Mouse (Mus musculus) MEL (cell line): ENCODE measurements around the gene 4930512M02Rik. TPM values are rescaled to one million over a fixed set of nuclear protein-coding genes. Genes with fewer than 3 reads are reported as not detected.

Experiments used
- DNase-seq: peaks from one replicate; pipeline ENCODE4 v3.0.0; 2011; ENCODE audit warnings: low read depth, low spot score
- H3K27ac ChIP-seq: 2 replicates; pipeline ENCODE4 v1.5.1; 2012; ENCODE audit warnings: low read depth, mild to moderate bottlenecking, control low read depth, low read length, moderate library complexity; ENCODE audit not compliant: control insufficient read depth
- H3K27me3 ChIP-seq, 2 experiments: fragments of 150-350 bp in 1 of 2; sonication (generic) in 1 of 2; 2 replicates each; pipeline ENCODE4 v1.6.1; 2012; ENCODE audit warnings: low read length in 2 of 2, mild to moderate bottlenecking in 2 of 2, improper control_type of control experiment in 1 of 2, moderate library complexity in 1 of 2; ENCODE audit not compliant: insufficient read depth in 2 of 2, control insufficient read depth in 1 of 2
- H3K36me3 ChIP-seq, 2 experiments: 2 replicates each; pipeline ENCODE4 v1.6.1; 2012 to 2014; ENCODE audit warnings: low read length in 2 of 2, improper control_type of control experiment in 1 of 2, inconsistent platforms in 1 of 2, mild to moderate bottlenecking in 1 of 2; ENCODE audit not compliant: insufficient read depth in 2 of 2, control insufficient read depth in 1 of 2
- H3K4me1 ChIP-seq, 2 experiments: fragments of 150-350 bp in 1 of 2; sonication (generic) in 1 of 2; 2 replicates each; pipeline ENCODE4 v1.6.1; 2012; ENCODE audit warnings: low read length in 2 of 2, improper control_type of control experiment in 1 of 2, mild to moderate bottlenecking in 1 of 2; ENCODE audit not compliant: insufficient read depth in 2 of 2, control insufficient read depth in 1 of 2
- H3K4me3 ChIP-seq, 2 experiments: fragments of 150-350 bp in 1 of 2; sonication (generic) in 1 of 2; 2 replicates each; pipeline ENCODE4 v1.5.1; 2012; ENCODE audit warnings: low read depth in 2 of 2, low read length in 2 of 2, mild to moderate bottlenecking in 2 of 2, moderate library complexity in 2 of 2, control low read depth in 1 of 2, improper control_type of control experiment in 1 of 2; ENCODE audit not compliant: control insufficient read depth in 1 of 2, insufficient read depth in 1 of 2
- H3K79me2 ChIP-seq: 2 replicates; pipeline ENCODE4 v1.6.1; 2012; ENCODE audit warnings: mild to moderate bottlenecking, low read length, moderate library complexity; ENCODE audit not compliant: control insufficient read depth, poor library complexity, insufficient read depth
- H3K9ac ChIP-seq: 2 replicates; pipeline ENCODE4 v1.6.1; 2012; ENCODE audit warnings: low read depth, mild to moderate bottlenecking, control low read depth, low read length, moderate library complexity; ENCODE audit not compliant: control insufficient read depth, poor library complexity, severe bottlenecking
- H3K9me3 ChIP-seq: fragments of 150-350 bp; sonication (generic); replicated peaks from 2 replicates; pipeline ENCODE4 v1.6.1; 2012; ENCODE audit warnings: mild to moderate bottlenecking, low read length, improper control_type of control experiment, moderate library complexity; ENCODE audit not compliant: insufficient read depth
- BHLHE40 ChIP-seq: IDR thresholded peaks from 2 replicates; pipeline ENCODE4 v1.6.1; 2012; ENCODE audit warnings: low read depth, mild to moderate bottlenecking, inconsistent platforms, low read length, improper control_type of control experiment, borderline replicate concordance
- CTCF ChIP-seq, 3 experiments: IDR thresholded peaks in 2 of 3; conservative IDR thresholded peaks in 1 of 3; 2 replicates each; pipeline ENCODE4 v1.5.1; 2011 to 2012; ENCODE audit warnings: low read length in 3 of 3, low read depth in 2 of 3, mild to moderate bottlenecking in 2 of 3, improper control_type of control experiment in 1 of 3, inconsistent platforms in 1 of 3, mixed read lengths in 1 of 3, moderate library complexity in 1 of 3; ENCODE audit not compliant: control insufficient read depth in 1 of 3, insufficient read depth in 1 of 3, poor library complexity in 1 of 3, severe bottlenecking in 1 of 3
- E2F4 ChIP-seq: IDR thresholded peaks from 2 replicates; pipeline ENCODE4 v1.6.1; 2011; ENCODE audit warnings: low read depth, low read length, improper control_type of control experiment, borderline replicate concordance
- EP300 ChIP-seq, 2 experiments: IDR thresholded peaks; 2 replicates each; pipeline ENCODE4 v1.6.1; 2011; ENCODE audit warnings: improper control_type of control experiment in 2 of 2, low read length in 2 of 2, low read depth in 1 of 2, mild to moderate bottlenecking in 1 of 2
- ETS1 ChIP-seq: IDR thresholded peaks from 2 replicates; pipeline ENCODE4 v1.6.1; 2012; ENCODE audit warnings: low read depth, mild to moderate bottlenecking, inconsistent platforms, low read length, improper control_type of control experiment, moderate library complexity
- KAT2A ChIP-seq: conservative IDR thresholded peaks from 2 replicates; pipeline ENCODE4 v1.6.1; 2012; ENCODE audit warnings: low read depth, low read length, improper control_type of control experiment, inconsistent platforms
- MXI1 ChIP-seq: IDR thresholded peaks from 2 replicates; pipeline ENCODE4 v1.6.1; 2011; ENCODE audit warnings: mild to moderate bottlenecking, low read depth, low read length, improper control_type of control experiment
- SIN3A ChIP-seq: IDR thresholded peaks from 2 replicates; pipeline ENCODE4 v1.6.1; 2012; ENCODE audit warnings: low read length, improper control_type of control experiment, inconsistent platforms
- TCF12 ChIP-seq: IDR thresholded peaks from 2 replicates; pipeline ENCODE4 v1.6.1; 2014; ENCODE audit warnings: low read depth, mild to moderate bottlenecking, inconsistent platforms, low read length, improper control_type of control experiment, moderate library complexity
- ZMIZ1 ChIP-seq: IDR thresholded peaks from 2 replicates; pipeline ENCODE4 v1.6.1; 2012; ENCODE audit warnings: low read depth, mild to moderate bottlenecking, inconsistent platforms, low read length, improper control_type of control experiment, moderate library complexity
- ZNF384 ChIP-seq: IDR thresholded peaks from 2 replicates; pipeline ENCODE4 v1.6.1; 2012; ENCODE audit warnings: low read depth, mild to moderate bottlenecking, inconsistent platforms, low read length, improper control_type of control experiment
- polyA plus RNA-seq, 2 experiments: library from polyadenylated mRNA; stranded (reverse) in 1 of 2; unstranded in 1 of 2; fragments of >175 nt in 1 of 2; fragments of >200 nt in 1 of 2; gene quantifications; 2 replicates each; pipeline versions ENCODE4 v1.2.1 to v1.2.4; 2012; ENCODE audit warnings: low replicate concordance in 2 of 2, low read depth in 1 of 2; ENCODE audit not compliant: insufficient read length in 2 of 2, insufficient read depth in 1 of 2, missing spikeins in 1 of 2
- total RNA-seq: library from RNA; depleted of rRNA; stranded (reverse); fragments of 300-350 nt; gene quantifications from 2 replicates; pipeline ENCODE4 v1.2.3, GENCODE M21; 2012

4930512M02Rik gene
- total and polyA plus RNA-seq, 3 experiments: not detected

- TF ChIP-seq MXI1 (peak; percentile 70), KAT2A (0 out of 2 replicates have a peak, but pooled peaks have one; percentile 24), BHLHE40 (peak; percentile 86), E2F4 (no peak), ETS1 (peak; percentile 88), ZMIZ1 (no peak)
These were observed 58.0 kb downstream of the 4930512M02Rik start (continued) for GRCm38 (mm10) chr11:11569466-11570132.

GRCm38 (mm10) chr11:11568033-11568432, 59.6 kb downstream of the 4930512M02Rik start:
- H3K9ac ChIP-seq: no peak overlapping the region
- no peaks in the 10 kb centered on the region for H3K27me3 ChIP-seq
- H3K4me3 ChIP-seq: no peak overlapping the region
- TF ChIP-seq EP300 (IDR thresholded peaks at IDR 0.05; ENCODE audit: low read depth in 1 of 2, low read length in 2 of 2) (peak in 1 of 2 experiments; percentile 52; a peak in 2 of 4 replicates), CTCF (IDR thresholded peaks at IDR 0.05 in 2 of 3, conservative IDR thresholded peaks at IDR 0.05 in 1 of 3; ENCODE audit: control insufficient read depth in 1 of 3, insufficient read depth in 1 of 3, low read depth in 2 of 3, low read length in 3 of 3, poor library complexity in 1 of 3, severe bottlenecking in 1 of 3) (no peak), ETS1 (peak; percentile 52; the same call in 1 of the 2 replicates), SIN3A (peak; percentile 17; the same call in 1 of the 2 replicates)
- peak overlapping the region; percentile 83; the same call in 1 of the 2 replicates for H3K27ac ChIP-seq
- H3K4me1 ChIP-seq: peaks cover 47 to 63% of the 10 kb centered on the region in 2 experiments
- H3K9me3 ChIP-seq: no peaks in the 10 kb centered on the region
- H3K36me3 ChIP-seq: peaks cover 0 to 68% of the 10 kb centered on the region in 2 experiments; a peak in 2 of 4 replicates
- peak; percentile 50 for DNase-seq
- no peaks in the 10 kb centered on the region; the same call in 1 of the 2 replicates for H3K79me2 ChIP-seq

GRCm38 (mm10) chr11:11565146-11565820, 62.4 kb downstream of the 4930512M02Rik start:
- TF ChIP-seq TCF12 (peak; percentile 53; the same call in 1 of the 2 replicates), EP300 (IDR thresholded peaks at IDR 0.05; ENCODE audit: low read depth in 1 of 2, low read length in 2 of 2) (peak; percentile 17 to 44; a peak in 2 of 4 replicates), ETS1 (peak; percentile 62; the same call in 1 of the 2 replicates), CTCF (IDR thresholded peaks at IDR 0.05 in 2 of 3, conservative IDR thresholded peaks at IDR 0.05 in 1 of 3; ENCODE audit: control insufficient read depth in 1 of 3, insufficient read depth in 1 of 3, low read depth in 2 of 3, low read length in 3 of 3, poor library complexity in 1 of 3, severe bottlenecking in 1 of 3) (no peak), ZNF384 (0 out of 2 replicates have a peak, but pooled peaks have one; percentile 6)
- peak; percentile 72 for DNase-seq
- H3K4me1 ChIP-seq: peaks cover 35 to 52% of the 10 kb centered on the region in 2 experiments

More at GRCm38 (mm10) chr11:11565146-11565820, 62.4 kb downstream of the 4930512M02Rik start:
- H3K27me3 ChIP-seq: no peaks in the 10 kb centered on the region
- H3K79me2 ChIP-seq: no peaks in the 10 kb centered on the region; the same call in 1 of the 2 replicates
- peak overlapping the region in 1 of 2 experiments; percentile 3; a peak in 2 of 4 replicates for H3K4me3 ChIP-seq
- no peaks in the 10 kb centered on the region for H3K9me3 ChIP-seq
- peak overlapping the region; percentile 63 for H3K9ac ChIP-seq
- peak overlapping the region; percentile 96 for H3K27ac ChIP-seq
- peaks cover 0 to 48% of the 10 kb centered on the region in 2 experiments; a peak in 2 of 4 replicates for H3K36me3 ChIP-seq
